Mouse (Mus musculus) MEL (cell line): ENCODE data around the gene Smurf2. TPM values are rescaled to one million over a fixed set of nuclear protein-coding genes. Genes with fewer than 3 reads are reported as not detected.

Experiments
- DNase-seq: peaks from one replicate; pipeline ENCODE4 v3.0.0; 2011; ENCODE audit warnings: low read depth, low spot score
- H3K27ac ChIP-seq: 2 replicates; pipeline ENCODE4 v1.5.1; 2012; ENCODE audit warnings: low read depth, mild to moderate bottlenecking, control low read depth, low read length, moderate library complexity; ENCODE audit not compliant: control insufficient read depth
- H3K27me3 ChIP-seq, 2 experiments: fragments of 150-350 bp in 1 of 2; sonication (generic) in 1 of 2; 2 replicates each; pipeline ENCODE4 v1.6.1; 2012; ENCODE audit warnings: low read length in 2 of 2, mild to moderate bottlenecking in 2 of 2, improper control_type of control experiment in 1 of 2, moderate library complexity in 1 of 2; ENCODE audit not compliant: insufficient read depth in 2 of 2, control insufficient read depth in 1 of 2
- H3K36me3 ChIP-seq, 2 experiments: 2 replicates each; pipeline ENCODE4 v1.6.1; 2012 to 2014; ENCODE audit warnings: low read length in 2 of 2, improper control_type of control experiment in 1 of 2, inconsistent platforms in 1 of 2, mild to moderate bottlenecking in 1 of 2; ENCODE audit not compliant: insufficient read depth in 2 of 2, control insufficient read depth in 1 of 2
- H3K4me1 ChIP-seq, 2 experiments: fragments of 150-350 bp in 1 of 2; sonication (generic) in 1 of 2; 2 replicates each; pipeline ENCODE4 v1.6.1; 2012; ENCODE audit warnings: low read length in 2 of 2, improper control_type of control experiment in 1 of 2, mild to moderate bottlenecking in 1 of 2; ENCODE audit not compliant: insufficient read depth in 2 of 2, control insufficient read depth in 1 of 2
- H3K4me3 ChIP-seq, 2 experiments: fragments of 150-350 bp in 1 of 2; sonication (generic) in 1 of 2; 2 replicates each; pipeline ENCODE4 v1.5.1; 2012; ENCODE audit warnings: low read depth in 2 of 2, low read length in 2 of 2, mild to moderate bottlenecking in 2 of 2, moderate library complexity in 2 of 2, control low read depth in 1 of 2, improper control_type of control experiment in 1 of 2; ENCODE audit not compliant: control insufficient read depth in 1 of 2, insufficient read depth in 1 of 2
- H3K79me2 ChIP-seq: 2 replicates; pipeline ENCODE4 v1.6.1; 2012; ENCODE audit warnings: mild to moderate bottlenecking, low read length, moderate library complexity; ENCODE audit not compliant: control insufficient read depth, poor library complexity, insufficient read depth
- H3K9ac ChIP-seq: 2 replicates; pipeline ENCODE4 v1.6.1; 2012; ENCODE audit warnings: low read depth, mild to moderate bottlenecking, control low read depth, low read length, moderate library complexity; ENCODE audit not compliant: control insufficient read depth, poor library complexity, severe bottlenecking
- H3K9me3 ChIP-seq: fragments of 150-350 bp; sonication (generic); replicated peaks from 2 replicates; pipeline ENCODE4 v1.6.1; 2012; ENCODE audit warnings: mild to moderate bottlenecking, low read length, improper control_type of control experiment, moderate library complexity; ENCODE audit not compliant: insufficient read depth
- BHLHE40 ChIP-seq: IDR thresholded peaks from 2 replicates; pipeline ENCODE4 v1.6.1; 2012; ENCODE audit warnings: low read depth, mild to moderate bottlenecking, inconsistent platforms, low read length, improper control_type of control experiment, borderline replicate concordance
- CHD1 ChIP-seq: IDR thresholded peaks from 2 replicates; pipeline ENCODE4 v1.6.1; 2012; ENCODE audit warnings: low read depth, mild to moderate bottlenecking, inconsistent platforms, low read length, improper control_type of control experiment
- CHD2 ChIP-seq: IDR thresholded peaks from 2 replicates; pipeline ENCODE4 v1.6.1; 2011; ENCODE audit warnings: low read length, improper control_type of control experiment
- CTCF ChIP-seq, 3 experiments: IDR thresholded peaks in 2 of 3; conservative IDR thresholded peaks in 1 of 3; 2 replicates each; pipeline ENCODE4 v1.5.1; 2011 to 2012; ENCODE audit warnings: low read length in 3 of 3, low read depth in 2 of 3, mild to moderate bottlenecking in 2 of 3, improper control_type of control experiment in 1 of 3, inconsistent platforms in 1 of 3, mixed read lengths in 1 of 3, moderate library complexity in 1 of 3; ENCODE audit not compliant: control insufficient read depth in 1 of 3, insufficient read depth in 1 of 3, poor library complexity in 1 of 3, severe bottlenecking in 1 of 3
- E2F4 ChIP-seq: IDR thresholded peaks from 2 replicates; pipeline ENCODE4 v1.6.1; 2011; ENCODE audit warnings: low read depth, low read length, improper control_type of control experiment, borderline replicate concordance
- ELF1 ChIP-seq: IDR thresholded peaks from 2 replicates; pipeline ENCODE4 v1.6.1; 2014; ENCODE audit warnings: low read depth, mild to moderate bottlenecking, inconsistent platforms, low read length, improper control_type of control experiment, moderate library complexity
- EP300 ChIP-seq, 2 experiments: IDR thresholded peaks; 2 replicates each; pipeline ENCODE4 v1.6.1; 2011; ENCODE audit warnings: improper control_type of control experiment in 2 of 2, low read length in 2 of 2, low read depth in 1 of 2, mild to moderate bottlenecking in 1 of 2
- ETS1 ChIP-seq: IDR thresholded peaks from 2 replicates; pipeline ENCODE4 v1.6.1; 2012; ENCODE audit warnings: low read depth, mild to moderate bottlenecking, inconsistent platforms, low read length, improper control_type of control experiment, moderate library complexity
- JUND ChIP-seq: IDR thresholded peaks from 2 replicates; pipeline ENCODE4 v1.6.1; 2011; ENCODE audit warnings: low read depth, mild to moderate bottlenecking, improper control_type of control experiment, low read length
- MAFK ChIP-seq: IDR thresholded peaks from 2 replicates; pipeline ENCODE4 v1.6.1; 2011; ENCODE audit warnings: low read depth, mild to moderate bottlenecking, low read length, improper control_type of control experiment, borderline replicate concordance
- MXI1 ChIP-seq: IDR thresholded peaks from 2 replicates; pipeline ENCODE4 v1.6.1; 2011; ENCODE audit warnings: mild to moderate bottlenecking, low read depth, low read length, improper control_type of control experiment
- MYB ChIP-seq: IDR thresholded peaks from 2 replicates; pipeline ENCODE4 v1.6.1; 2011; ENCODE audit warnings: mild to moderate bottlenecking, low read depth, low read length, improper control_type of control experiment
- MYC ChIP-seq: IDR thresholded peaks from 2 replicates; pipeline ENCODE4 v1.6.1; 2011; ENCODE audit warnings: low read depth, mild to moderate bottlenecking, low read length, improper control_type of control experiment, moderate library complexity
- NRF1 ChIP-seq: IDR thresholded peaks from 2 replicates; pipeline ENCODE4 v1.6.1; 2014; ENCODE audit warnings: low read depth, mild to moderate bottlenecking, inconsistent platforms, low read length, improper control_type of control experiment, moderate library complexity; ENCODE audit not compliant: poor library complexity, insufficient read depth, severe bottlenecking
- POLR2A ChIP-seq, 2 experiments: IDR thresholded peaks; 2 replicates each; pipeline ENCODE4 v1.6.1; 2011 to 2012; ENCODE audit warnings: low read length in 2 of 2, mild to moderate bottlenecking in 2 of 2, control low read depth in 1 of 2, improper control_type of control experiment in 1 of 2, low read depth in 1 of 2, moderate library complexity in 1 of 2; ENCODE audit not compliant: control insufficient read depth in 1 of 2, insufficient read depth in 1 of 2, poor library complexity in 1 of 2
- POLR2AphosphoS5 ChIP-seq: IDR thresholded peaks from 2 replicates; pipeline ENCODE4 v1.6.1; 2012; ENCODE audit warnings: low read depth, borderline replicate concordance, mild to moderate bottlenecking, inconsistent platforms, low read length, moderate library complexity, mixed read lengths
- RCOR1 ChIP-seq: IDR thresholded peaks from 2 replicates; pipeline ENCODE4 v1.6.1; 2012; ENCODE audit warnings: low read depth, mild to moderate bottlenecking, inconsistent platforms, low read length, improper control_type of control experiment
- SIN3A ChIP-seq: IDR thresholded peaks from 2 replicates; pipeline ENCODE4 v1.6.1; 2012; ENCODE audit warnings: low read length, improper control_type of control experiment, inconsistent platforms
- TBP ChIP-seq: IDR thresholded peaks from 2 replicates; pipeline ENCODE4 v1.8.0; 2011; ENCODE audit warnings: low read depth, low read length, improper control_type of control experiment
- USF1 ChIP-seq: IDR thresholded peaks from 2 replicates; pipeline ENCODE4 v1.6.1; 2014; ENCODE audit warnings: low read depth, mild to moderate bottlenecking, inconsistent platforms, low read length, improper control_type of control experiment, moderate library complexity
- ZMIZ1 ChIP-seq: IDR thresholded peaks from 2 replicates; pipeline ENCODE4 v1.6.1; 2012; ENCODE audit warnings: low read depth, mild to moderate bottlenecking, inconsistent platforms, low read length, improper control_type of control experiment, moderate library complexity
- ZNF384 ChIP-seq: IDR thresholded peaks from 2 replicates; pipeline ENCODE4 v1.6.1; 2012; ENCODE audit warnings: low read depth, mild to moderate bottlenecking, inconsistent platforms, low read length, improper control_type of control experiment
- polyA plus RNA-seq, 2 experiments: library from polyadenylated mRNA; stranded (reverse) in 1 of 2; unstranded in 1 of 2; fragments of >175 nt in 1 of 2; fragments of >200 nt in 1 of 2; gene quantifications; 2 replicates each; pipeline versions ENCODE4 v1.2.1 to v1.2.4; 2012; ENCODE audit warnings: low replicate concordance in 2 of 2, low read depth in 1 of 2; ENCODE audit not compliant: insufficient read length in 2 of 2, insufficient read depth in 1 of 2, missing spikeins in 1 of 2
- total RNA-seq: library from RNA; depleted of rRNA; stranded (reverse); fragments of 300-350 nt; gene quantifications from 2 replicates; pipeline ENCODE4 v1.2.3, GENCODE M21; 2012

Smurf2 gene
- total and polyA plus RNA-seq, 3 experiments: 15.5 to 67.0 (median 17.5) TPM

DNA sequence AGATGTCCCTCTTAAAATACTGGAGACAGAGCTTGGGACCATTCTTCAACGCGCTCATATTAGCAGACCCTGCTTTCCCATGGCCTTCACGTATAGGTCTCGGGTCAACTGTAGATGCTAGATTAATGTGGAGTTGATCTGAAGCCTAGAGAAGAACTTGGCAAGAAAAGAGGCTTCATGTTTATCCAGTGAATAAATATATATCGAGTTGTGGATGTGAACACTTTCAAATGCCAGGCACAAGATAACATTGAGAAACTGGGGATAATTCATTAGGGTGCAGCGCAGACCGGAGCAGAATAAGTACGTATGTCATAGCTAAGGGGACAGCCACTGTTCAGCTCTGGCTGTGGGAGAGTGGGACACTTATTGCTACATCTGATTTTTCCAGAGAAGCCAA lies 49.3 kb upstream of the Smurf2 start:
- Histone ChIP-seq H3K36me3 (no peaks in the 10 kb centered on the region), H3K27me3 (no peaks in the 10 kb centered on the region), H3K4me1 (no peaks in the 10 kb centered on the region), H3K4me3 (no peak overlapping the region), H3K27ac (no peak overlapping the region), H3K9ac (no peak overlapping the region), H3K9me3 (no peaks in the 10 kb centered on the region), H3K79me2 (no peaks in the 10 kb centered on the region)
- no peak for DNase-seq
- TF ChIP-seq EP300 (IDR thresholded peaks at IDR 0.05; ENCODE audit: low read depth in 1 of 2, low read length in 2 of 2) (no peak), ZNF384 (no peak), RCOR1 (no peak), BHLHE40 (no peak), JUND (no peak), MYB (no peak), MYC (no peak), E2F4 (no peak), CHD1 (no peak), ELF1 (no peak), TBP (no peak), NRF1 (no peak), POLR2AphosphoS5 (no peak), MXI1 (no peak), MAFK (no peak), CTCF (IDR thresholded peaks at IDR 0.05 in 2 of 3, conservative IDR thresholded peaks at IDR 0.05 in 1 of 3; ENCODE audit: control insufficient read depth in 1 of 3, insufficient read depth in 1 of 3, low read depth in 2 of 3, low read length in 3 of 3, poor library complexity in 1 of 3, severe bottlenecking in 1 of 3) (no peak), POLR2A (IDR thresholded peaks at IDR 0.05; ENCODE audit: control insufficient read depth in 1 of 2, insufficient read depth in 1 of 2, low read depth in 1 of 2, low read length in 2 of 2, poor library complexity in 1 of 2) (no peak)

DNA sequence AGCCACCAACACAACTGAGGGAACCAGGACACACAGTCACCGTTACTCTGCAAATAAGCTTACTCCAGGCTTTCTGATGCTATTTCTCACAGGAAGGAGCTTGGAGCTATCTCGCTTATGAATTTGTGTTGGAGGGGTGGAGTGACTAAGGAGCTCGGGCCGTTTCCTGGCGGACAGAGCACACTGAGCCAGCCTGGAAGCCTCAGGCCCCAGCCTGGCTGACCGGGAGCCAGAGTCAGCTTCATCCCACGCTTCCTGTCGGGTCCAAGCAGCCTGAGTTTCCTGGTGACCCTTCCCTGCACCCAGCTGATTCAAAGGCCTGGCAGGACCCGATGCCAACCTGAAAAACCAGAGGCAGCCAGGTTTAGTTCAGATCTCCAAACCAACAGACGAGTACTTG lies 47.1 kb upstream of the Smurf2 start:
- no peaks in the 10 kb centered on the region for H3K36me3 ChIP-seq
- no peaks in the 10 kb centered on the region for H3K4me1 ChIP-seq
- H3K9ac ChIP-seq: no peak overlapping the region
- H3K27ac ChIP-seq: no peak overlapping the region
- no peak for TF ChIP-seq JUND
- no peak for TF ChIP-seq CHD1
- no peak for TF ChIP-seq BHLHE40
- no peak for TF ChIP-seq RCOR1
- TF ChIP-seq MYB: no peak
- no peak for TF ChIP-seq TBP
- TF ChIP-seq NRF1: no peak
- TF ChIP-seq SIN3A: no peak
- TF ChIP-seq ZMIZ1: no peak
- no peak for TF ChIP-seq ETS1
- TF ChIP-seq CHD2: no peak
- TF ChIP-seq USF1: no peak
- TF ChIP-seq EP300 (IDR thresholded peaks at IDR 0.05; ENCODE audit: low read depth in 1 of 2, low read length in 2 of 2): no peak
- H3K79me2 ChIP-seq: no peaks in the 10 kb centered on the region
- no peak overlapping the region for H3K4me3 ChIP-seq
- no peak for DNase-seq
- H3K27me3 ChIP-seq: no peaks in the 10 kb centered on the region
- H3K9me3 ChIP-seq: no peaks in the 10 kb centered on the region
